Mouse (Mus musculus) ES-Bruce4 (cell line): Measurements from ENCODE around the gene Pus10. TPM values are rescaled to one million over a fixed set of nuclear protein-coding genes. Genes with fewer than 3 reads are reported as not detected.

Source experiments
- H3K27ac ChIP-seq: 2 replicates; pipeline ENCODE4 v1.5.1; 2012; ENCODE audit warnings: low read length, inconsistent platforms; ENCODE audit not compliant: insufficient read depth
- H3K27me3 ChIP-seq: 2 replicates; pipeline ENCODE4 v1.6.1; 2012; ENCODE audit warnings: mild to moderate bottlenecking, low read length, inconsistent platforms; ENCODE audit not compliant: control insufficient read depth, poor library complexity, insufficient read depth, severe bottlenecking
- H3K36me3 ChIP-seq: 2 replicates; pipeline ENCODE4 v1.6.1; 2012; ENCODE audit warnings: inconsistent platforms, mild to moderate bottlenecking, low read length, moderate library complexity; ENCODE audit not compliant: control insufficient read depth, poor library complexity, insufficient read depth, severe bottlenecking
- H3K4me1 ChIP-seq: one replicate; pipeline ENCODE4 v1.8.1; 2011; ENCODE audit warnings: low read length; ENCODE audit not compliant: control insufficient read depth, insufficient read depth
- H3K4me3 ChIP-seq: 2 replicates; pipeline ENCODE4 v1.5.1; 2011; ENCODE audit warnings: low read depth, mild to moderate bottlenecking, low read length
- H3K9ac ChIP-seq: 2 replicates; pipeline ENCODE4 v1.6.1; 2012; ENCODE audit warnings: low read depth, mild to moderate bottlenecking, inconsistent platforms; ENCODE audit not compliant: poor library complexity, severe bottlenecking
- H3K9me3 ChIP-seq: replicated peaks from 2 replicates; pipeline ENCODE4 v1.6.1; 2012; ENCODE audit warnings: mild to moderate bottlenecking, low read length, inconsistent platforms; ENCODE audit not compliant: control insufficient read depth, poor library complexity, insufficient read depth, severe bottlenecking
- CTCF ChIP-seq: IDR thresholded peaks from one replicate; pipeline ENCODE4 v1.8.1; 2011; ENCODE audit warnings: low read depth, low read length
- EP300 ChIP-seq: IDR thresholded peaks from 2 replicates; pipeline ENCODE4 v1.6.1; 2011; ENCODE audit warnings: low read depth, low read length; ENCODE audit not compliant: insufficient read depth
- POLR2A ChIP-seq: IDR thresholded peaks from one replicate; pipeline ENCODE4 v1.8.1; 2011; ENCODE audit warnings: low read length; ENCODE audit not compliant: insufficient read depth
- polyA plus RNA-seq: library from polyadenylated mRNA; stranded (reverse); fragments of >200 nt; gene quantifications from 2 replicates; pipeline ENCODE4 v1.2.4, GENCODE M21; 2011; ENCODE audit warnings: low read depth; ENCODE audit not compliant: missing spikeins, insufficient read depth, insufficient read length

Pus10 gene
- polyA plus RNA-seq, 1 experiment: 62.5 TPM

GRCm38 (mm10) chr11:23734749-23735286, 69.3 kb downstream of the Pus10 start:
- H3K4me3 ChIP-seq: no peak overlapping the region
- TF ChIP-seq EP300: no peak
- no peak for TF ChIP-seq CTCF
- TF ChIP-seq POLR2A: no peak
- H3K9me3 ChIP-seq: no peaks in the 10 kb centered on the region
- H3K4me1 ChIP-seq: no peaks in the 10 kb centered on the region
- peaks cover 4% of the 10 kb centered on the region for H3K36me3 ChIP-seq
- no peak overlapping the region for H3K9ac ChIP-seq
- no peak overlapping the region for H3K27ac ChIP-seq
- H3K27me3 ChIP-seq: no peaks in the 10 kb centered on the region

- no peak overlapping the region for H3K27ac ChIP-seq
- no peaks in the 10 kb centered on the region for H3K27me3 ChIP-seq
- TF ChIP-seq POLR2A (no peak), CTCF (no peak), EP300 (no peak)
- peaks cover 2% of the 10 kb centered on the region; the same call in 1 of the 2 replicates for H3K36me3 ChIP-seq
- H3K4me3 ChIP-seq: no peak overlapping the region
- no peaks in the 10 kb centered on the region for H3K9me3 ChIP-seq
- H3K4me1 ChIP-seq: no peaks in the 10 kb centered on the region
- no peak overlapping the region for H3K9ac ChIP-seq
Measured at GRCm38 (mm10) chr11:23735820-23736470, 70.5 kb downstream of the Pus10 start.

GRCm38 (mm10) chr11:23740895-23741294, 75.4 kb downstream of the Pus10 start:
- Histone ChIP-seq H3K4me1 (no peaks in the 10 kb centered on the region), H3K9ac (no peak overlapping the region), H3K27me3 (no peaks in the 10 kb centered on the region), H3K36me3 (no peaks in the 10 kb centered on the region), H3K4me3 (no peak overlapping the region), H3K27ac (no peak overlapping the region), H3K9me3 (no peaks in the 10 kb centered on the region)
- TF ChIP-seq EP300 (no peak), POLR2A (no peak), CTCF (no peak)

GRCm38 (mm10) chr11:23741386-23741785, 75.9 kb downstream of the Pus10 start:
- Histone ChIP-seq H3K4me3 (no peak overlapping the region), H3K36me3 (no peaks in the 10 kb centered on the region), H3K27me3 (no peaks in the 10 kb centered on the region), H3K9me3 (no peaks in the 10 kb centered on the region), H3K9ac (no peak overlapping the region), H3K27ac (no peak overlapping the region), H3K4me1 (no peaks in the 10 kb centered on the region)
- TF ChIP-seq POLR2A (no peak), EP300 (no peak), CTCF (no peak)

GRCm38 (mm10) chr11:23744352-23744751, 78.9 kb downstream of the Pus10 start:
- no peaks in the 10 kb centered on the region for H3K27me3 ChIP-seq
- no peaks in the 10 kb centered on the region for H3K9me3 ChIP-seq
- no peak overlapping the region for H3K27ac ChIP-seq
- H3K36me3 ChIP-seq: no peaks in the 10 kb centered on the region
- no peak for TF ChIP-seq EP300
- TF ChIP-seq POLR2A: no peak
- TF ChIP-seq CTCF: no peak
- H3K4me3 ChIP-seq: no peak overlapping the region
- H3K9ac ChIP-seq: no peak overlapping the region
- H3K4me1 ChIP-seq: no peaks in the 10 kb centered on the region

- Histone ChIP-seq H3K27ac (no peak overlapping the region), H3K36me3 (no peaks in the 10 kb centered on the region), H3K9me3 (no peaks in the 10 kb centered on the region), H3K27me3 (no peaks in the 10 kb centered on the region), H3K9ac (no peak overlapping the region), H3K4me1 (no peaks in the 10 kb centered on the region), H3K4me3 (no peak overlapping the region)
- TF ChIP-seq EP300 (no peak), POLR2A (no peak), CTCF (no peak)
Measured at GRCm38 (mm10) chr11:23746102-23746501, 80.6 kb downstream of the Pus10 start.
